Mouse (Mus musculus): ENCODE measurements at regions not wholly inside any gene's neighbourhood (a gene's known extent, or its start where the extent isn't known, plus 50 kb on each side); places are given as distances from the start of the nearest gene placed in this dataset.
A peak's percentile ranks its signal among the peaks of the same experiment; 100 is the strongest.

GRCm38 (mm10) chr15:72381744-72382143, 1452.6 kb upstream of the Gm6569 start:
- Histone ChIP-seq H3K4me1 (ENCODE audit: insufficient read depth, low read length) (no peaks in the 10 kb centered on the region), H3K27ac (ENCODE audit: low read depth, low read length) (no peak overlapping the region), H3K36me3 (ENCODE audit: insufficient read depth, low read length) (no peaks in the 10 kb centered on the region), H3K4me2 (ENCODE audit: low read depth, low read length, poor library complexity, severe bottlenecking) (no peak overlapping the region), H3K4me3 (ENCODE audit: low read depth, low read length) (no peak overlapping the region), H3K27me3 (ENCODE audit: insufficient read depth, low read length) (no peaks in the 10 kb centered on the region), H3K9me3 (ENCODE audit: low read length) (no peaks in the 10 kb centered on the region), H3K9ac (replicated peaks; ENCODE audit: low read length, poor library complexity, severe bottlenecking) (no peak overlapping the region)
- DNase-seq (ENCODE audit: low spot score), result no peak
- ATAC-seq (ENCODE audit: low FRiP score), result no peak; the same call in 1 of the 2 replicates
- 83% methylated on average over 5 of the region's 5 CpGs for WGBS
- no peak for TF ChIP-seq CTCF (IDR thresholded peaks at IDR 0.05)

- no peak for TF ChIP-seq CTCF (IDR thresholded peaks at IDR 0.05)
- Histone ChIP-seq H3K36me3 (ENCODE audit: insufficient read depth, low read length) (no peaks in the 10 kb centered on the region), H3K4me2 (ENCODE audit: low read depth, low read length, poor library complexity, severe bottlenecking) (no peak overlapping the region), H3K4me1 (ENCODE audit: insufficient read depth, low read length) (no peaks in the 10 kb centered on the region), H3K9ac (replicated peaks; ENCODE audit: low read length, poor library complexity, severe bottlenecking) (no peak overlapping the region), H3K9me3 (ENCODE audit: low read length) (no peaks in the 10 kb centered on the region), H3K27ac (ENCODE audit: low read depth, low read length) (no peak overlapping the region), H3K4me3 (ENCODE audit: low read depth, low read length) (no peak overlapping the region), H3K27me3 (ENCODE audit: insufficient read depth, low read length) (no peaks in the 10 kb centered on the region)
- ATAC-seq (ENCODE audit: low FRiP score) (no peak), DNase-seq (ENCODE audit: low spot score) (peak; percentile 62)
- WGBS, result 67% methylated on average over 6 of the region's 6 CpGs
Observed at GRCm38 (mm10) chr15:72382521-72382920, 1451.8 kb upstream of the Gm6569 start.

- H3K27ac ChIP-seq (ENCODE audit: low read depth, low read length), result no peak overlapping the region
- WGBS, result 79% methylated on average over 3 of the region's 3 CpGs
Observed at GRCm38 (mm10) chr15:72383062-72383461, 1451.3 kb upstream of the Gm6569 start.

GRCm38 (mm10) chr15:72383470-72383869, 1450.9 kb upstream of the Gm6569 start:
- H3K27ac ChIP-seq (ENCODE audit: low read depth, low read length), result no peak overlapping the region
- TF ChIP-seq CTCF (IDR thresholded peaks at IDR 0.05), result no peak
- H3K9me3 ChIP-seq (ENCODE audit: low read length), result no peaks in the 10 kb centered on the region
- H3K4me1 ChIP-seq (ENCODE audit: insufficient read depth, low read length), result no peaks in the 10 kb centered on the region
- no peak overlapping the region for H3K4me2 ChIP-seq (ENCODE audit: low read depth, low read length, poor library complexity, severe bottlenecking)
- DNase-seq (ENCODE audit: low spot score) (no peak), ATAC-seq (ENCODE audit: low FRiP score) (no peak)
- 33% methylated on average over 1 of the region's 1 CpGs for WGBS
- no peaks in the 10 kb centered on the region for H3K27me3 ChIP-seq (ENCODE audit: insufficient read depth, low read length)
- H3K36me3 ChIP-seq (ENCODE audit: insufficient read depth, low read length), result no peaks in the 10 kb centered on the region
- H3K9ac ChIP-seq (replicated peaks; ENCODE audit: low read length, poor library complexity, severe bottlenecking), result no peak overlapping the region
- H3K4me3 ChIP-seq (ENCODE audit: low read depth, low read length), result no peak overlapping the region

More at GRCm38 (mm10) chr15:72383062-72383461, 1451.3 kb upstream of the Gm6569 start:
- no peak overlapping the region for H3K9ac ChIP-seq (replicated peaks; ENCODE audit: low read length, poor library complexity, severe bottlenecking)
- no peaks in the 10 kb centered on the region for H3K36me3 ChIP-seq (ENCODE audit: insufficient read depth, low read length)
- H3K27me3 ChIP-seq (ENCODE audit: insufficient read depth, low read length), result no peaks in the 10 kb centered on the region
- no peak for DNase-seq (ENCODE audit: low spot score)
- H3K4me1 ChIP-seq (ENCODE audit: insufficient read depth, low read length), result no peaks in the 10 kb centered on the region
- no peak overlapping the region for H3K4me3 ChIP-seq (ENCODE audit: low read depth, low read length)
- no peak for ATAC-seq (ENCODE audit: low FRiP score)
- no peak overlapping the region for H3K4me2 ChIP-seq (ENCODE audit: low read depth, low read length, poor library complexity, severe bottlenecking)
- TF ChIP-seq CTCF (IDR thresholded peaks at IDR 0.05), result no peak
- H3K9me3 ChIP-seq (ENCODE audit: low read length), result no peaks in the 10 kb centered on the region

GRCm38 (mm10) chr15:72393226-72393625, 1441.1 kb upstream of the Gm6569 start:
- H3K27ac ChIP-seq (ENCODE audit: low read depth, low read length), result no peak overlapping the region
- no peaks in the 10 kb centered on the region for H3K36me3 ChIP-seq (ENCODE audit: insufficient read depth, low read length)
- 60% methylated on average over 2 of the region's 2 CpGs for WGBS
- H3K4me1 ChIP-seq (ENCODE audit: insufficient read depth, low read length), result no peaks in the 10 kb centered on the region
- no peak for TF ChIP-seq CTCF (IDR thresholded peaks at IDR 0.05)
- ATAC-seq (ENCODE audit: low FRiP score) (no peak), DNase-seq (ENCODE audit: low spot score) (no peak)
- H3K27me3 ChIP-seq (ENCODE audit: insufficient read depth, low read length), result no peaks in the 10 kb centered on the region
- no peaks in the 10 kb centered on the region for H3K9me3 ChIP-seq (ENCODE audit: low read length)
- H3K9ac ChIP-seq (replicated peaks; ENCODE audit: low read length, poor library complexity, severe bottlenecking), result no peak overlapping the region
- no peak overlapping the region for H3K4me3 ChIP-seq (ENCODE audit: low read depth, low read length)
- H3K4me2 ChIP-seq (ENCODE audit: low read depth, low read length, poor library complexity, severe bottlenecking), result no peak overlapping the region

- no peak for DNase-seq (ENCODE audit: low spot score)
- Histone ChIP-seq H3K4me2 (ENCODE audit: low read depth, low read length, poor library complexity, severe bottlenecking) (no peak overlapping the region), H3K4me1 (ENCODE audit: insufficient read depth, low read length) (no peaks in the 10 kb centered on the region), H3K4me3 (ENCODE audit: low read depth, low read length) (no peak overlapping the region), H3K27ac (ENCODE audit: low read depth, low read length) (no peak overlapping the region), H3K36me3 (ENCODE audit: insufficient read depth, low read length) (no peaks in the 10 kb centered on the region), H3K27me3 (ENCODE audit: insufficient read depth, low read length) (no peaks in the 10 kb centered on the region), H3K9me3 (ENCODE audit: low read length) (no peaks in the 10 kb centered on the region), H3K9ac (replicated peaks; ENCODE audit: low read length, poor library complexity, severe bottlenecking) (no peak overlapping the region)
- WGBS, result 88% methylated on average over 6 of the region's 6 CpGs
- no peak for ATAC-seq (ENCODE audit: low FRiP score)
- TF ChIP-seq CTCF (IDR thresholded peaks at IDR 0.05), result no peak
Observed at GRCm38 (mm10) chr15:72411956-72412355, 1422.4 kb upstream of the Gm6569 start.
